Mouse (Mus musculus) heart, adult 2 months (tissue): ENCODE data around the gene Ccnyl1.

Experiments
- CTCF ChIP-seq: fragments of 200-600 bp; IDR thresholded peaks from 2 replicates; pipeline ENCODE4 v1.8.1; 2022; ENCODE audit warnings: antibody characterized with exemption, mild to moderate bottlenecking, moderate library complexity
- POLR2A ChIP-seq: fragments of 200-500 bp; IDR thresholded peaks from 2 replicates; pipeline ENCODE4 v1.6.1; 2011; ENCODE audit warnings: mild to moderate bottlenecking, low read depth, low read length, control low read depth; ENCODE audit not compliant: insufficient read depth

- TF ChIP-seq POLR2A = no peak
- TF ChIP-seq CTCF = no peak
These were observed 8.8 kb upstream of the Ccnyl1 start for GRCm38 (mm10) chr1:64681499-64681898.
